Mouse (Mus musculus) midbrain, embryonic 12.5 days (tissue): ENCODE results near the gene Ablim2. TPM values are rescaled to one million over a fixed set of nuclear protein-coding genes. Genes with fewer than 3 reads are reported as not detected.

ENCODE experiments used
- ATAC-seq: fragments of 200-750 bp; cut with Nextera tagmentation; 2 replicates; pipeline ENCODE4 v1.8.0; 2017; ENCODE audit warnings: low read depth, moderate TSS enrichment, moderate library complexity; ENCODE audit not compliant: low FRiP score
- H3K27ac ChIP-seq: fragments of 300-500 bp; sonication (generic); replicated peaks from 2 replicates; pipeline ENCODE4 v1.5.1; 2016; ENCODE audit warnings: mild to moderate bottlenecking
- H3K27me3 ChIP-seq: fragments of 300-500 bp; sonication (generic); 2 replicates; pipeline ENCODE4 v1.6.1; 2016; ENCODE audit warnings: mild to moderate bottlenecking
- H3K36me3 ChIP-seq: fragments of 300-500 bp; sonication (generic); 2 replicates; pipeline ENCODE4 v1.6.1; 2016
- H3K4me1 ChIP-seq: fragments of 300-500 bp; sonication (generic); 2 replicates; pipeline ENCODE4 v1.6.1; 2016
- H3K4me2 ChIP-seq: fragments of 300-500 bp; sonication (generic); replicated peaks from 2 replicates; pipeline ENCODE4 v1.6.1; 2016; ENCODE audit warnings: mild to moderate bottlenecking, moderate library complexity
- H3K4me3 ChIP-seq: fragments of 300-500 bp; sonication (generic); 2 replicates; pipeline ENCODE4 v1.5.1; 2016; ENCODE audit warnings: mild to moderate bottlenecking
- H3K9ac ChIP-seq: fragments of 300-500 bp; sonication (generic); replicated peaks from 2 replicates; pipeline ENCODE4 v1.6.1; 2016; ENCODE audit warnings: mild to moderate bottlenecking, moderate library complexity
- H3K9me3 ChIP-seq: fragments of 300-500 bp; sonication (generic); 2 replicates; pipeline ENCODE4 v1.6.1; 2016; ENCODE audit warnings: mild to moderate bottlenecking
- WGBS: fragments of 180-500 bp; shearing (Covaris S2); methylation state at CpG from one replicate; pipeline ENCODE4 v1.1.7; 2016; 5-methylcytosine and 5-hydroxymethylcytosine counted together
- polyA plus RNA-seq: library from polyadenylated mRNA; unstranded; fragments of >200 nt; fragmentation: Nextera tagmentation; extraction: Ambion mirVana; gene quantifications from 2 replicates; pipeline ENCODE4 v1.2.1, GENCODE M21; 2016

Gene Ablim2
- polyA plus RNA-seq, 1 experiment from 2014 or later = 1.1 TPM

- peaks cover 13% of the 10 kb centered on the region for H3K4me1 ChIP-seq
- no peaks in the 10 kb centered on the region for H3K9me3 ChIP-seq
- H3K4me3 ChIP-seq = peak overlapping the region; percentile 57
- peak; percentile 50; the same call in 1 of the 2 replicates for ATAC-seq
- peak overlapping the region; percentile 65 for H3K9ac ChIP-seq
- no peaks in the 10 kb centered on the region for H3K36me3 ChIP-seq
- 2% methylated on average over 40 of the region's 40 CpGs for WGBS
- peaks cover 75% of the 10 kb centered on the region for H3K27me3 ChIP-seq
- H3K4me2 ChIP-seq = peak overlapping the region; percentile 98
- no peak overlapping the region for H3K27ac ChIP-seq
Observed at GRCm38 (mm10) chr5:35758081-35759053, 687 bp downstream of the Ablim2 start.

- H3K9ac ChIP-seq = no peak overlapping the region
- H3K36me3 ChIP-seq = no peaks in the 10 kb centered on the region
- no peak overlapping the region for H3K4me3 ChIP-seq
- peaks cover 59% of the 10 kb centered on the region for H3K27me3 ChIP-seq
- WGBS = 81% methylated on average over 5 of the region's 5 CpGs
- no peak for ATAC-seq
- H3K4me2 ChIP-seq = no peak overlapping the region
- H3K4me1 ChIP-seq = peaks cover 13% of the 10 kb centered on the region
- no peak overlapping the region for H3K27ac ChIP-seq
- H3K9me3 ChIP-seq = no peaks in the 10 kb centered on the region
Observed at GRCm38 (mm10) chr5:35761323-35761722, 3.6 kb downstream of the Ablim2 start.

- H3K27me3 ChIP-seq = peaks cover 51% of the 10 kb centered on the region
- no peak overlapping the region for H3K4me3 ChIP-seq
- H3K27ac ChIP-seq = no peak overlapping the region
- no peaks in the 10 kb centered on the region for H3K36me3 ChIP-seq
- ATAC-seq = no peak
- no peak overlapping the region for H3K4me2 ChIP-seq
- no peak overlapping the region for H3K9ac ChIP-seq
- H3K4me1 ChIP-seq = peaks cover 9% of the 10 kb centered on the region
- 71% methylated on average over 5 of the region's 5 CpGs for WGBS
- no peaks in the 10 kb centered on the region for H3K9me3 ChIP-seq
Observed at GRCm38 (mm10) chr5:35762388-35762787, 4.7 kb downstream of the Ablim2 start.

- Histone ChIP-seq H3K27me3 (peaks cover 50% of the 10 kb centered on the region), H3K9me3 (no peaks in the 10 kb centered on the region), H3K36me3 (no peaks in the 10 kb centered on the region), H3K4me3 (no peak overlapping the region), H3K9ac (no peak overlapping the region), H3K27ac (no peak overlapping the region), H3K4me2 (no peak overlapping the region), H3K4me1 (peaks cover 8% of the 10 kb centered on the region)
- ATAC-seq = no peak
- WGBS = 79% methylated on average over 10 of the region's 10 CpGs
Observed at GRCm38 (mm10) chr5:35762850-35763249, 5.2 kb downstream of the Ablim2 start.

- no peaks in the 10 kb centered on the region for H3K9me3 ChIP-seq
- 83% methylated on average over 6 of the region's 6 CpGs for WGBS
- H3K27ac ChIP-seq = no peak overlapping the region
- H3K36me3 ChIP-seq = no peaks in the 10 kb centered on the region
- H3K4me2 ChIP-seq = no peak overlapping the region
- ATAC-seq = no peak
- H3K4me1 ChIP-seq = no peaks in the 10 kb centered on the region
- peaks cover 19% of the 10 kb centered on the region for H3K27me3 ChIP-seq
- H3K9ac ChIP-seq = no peak overlapping the region
- H3K4me3 ChIP-seq = no peak overlapping the region
Observed at GRCm38 (mm10) chr5:35765909-35766308, 8.2 kb downstream of the Ablim2 start.

- H3K36me3 ChIP-seq = no peaks in the 10 kb centered on the region
- H3K4me2 ChIP-seq = no peak overlapping the region
- H3K27me3 ChIP-seq = no peaks in the 10 kb centered on the region
- no peaks in the 10 kb centered on the region for H3K4me1 ChIP-seq
- H3K27ac ChIP-seq = no peak overlapping the region
- 64% methylated on average over 3 of the region's 3 CpGs for WGBS
- no peak for ATAC-seq
- H3K9me3 ChIP-seq = no peaks in the 10 kb centered on the region
- no peak overlapping the region for H3K4me3 ChIP-seq
- no peak overlapping the region for H3K9ac ChIP-seq
Observed at GRCm38 (mm10) chr5:35768525-35768924, 10.8 kb downstream of the Ablim2 start.

GRCm38 (mm10) chr5:35768997-35769396 lies 11.3 kb downstream of the Ablim2 start:
- no peak for ATAC-seq
- H3K9me3 ChIP-seq = no peaks in the 10 kb centered on the region

GRCm38 (mm10) chr5:35770246-35770645 lies 12.6 kb downstream of the Ablim2 start:
- Histone ChIP-seq H3K4me3 (no peak overlapping the region), H3K4me1 (0 out of 2 replicates have a peak, but pooled peaks cover 6% of the 10 kb centered on the region), H3K9ac (no peak overlapping the region), H3K27ac (no peak overlapping the region), H3K9me3 (no peaks in the 10 kb centered on the region), H3K4me2 (no peak overlapping the region), H3K27me3 (no peaks in the 10 kb centered on the region), H3K36me3 (no peaks in the 10 kb centered on the region)
- 75% methylated on average over 2 of the region's 2 CpGs for WGBS
- ATAC-seq = no peak

More at GRCm38 (mm10) chr5:35768997-35769396, 11.3 kb downstream of the Ablim2 start:
- WGBS = 88% methylated on average over 7 of the region's 7 CpGs
- Histone ChIP-seq H3K9ac (no peak overlapping the region), H3K4me3 (no peak overlapping the region), H3K27ac (no peak overlapping the region), H3K27me3 (no peaks in the 10 kb centered on the region), H3K4me1 (0 out of 2 replicates have a peak, but pooled peaks cover 2% of the 10 kb centered on the region), H3K4me2 (no peak overlapping the region), H3K36me3 (no peaks in the 10 kb centered on the region)

- no peaks in the 10 kb centered on the region for H3K27me3 ChIP-seq
- WGBS = 81% methylated on average over 14 of the region's 14 CpGs
Observed at GRCm38 (mm10) chr5:35770891-35771663, 13.4 kb downstream of the Ablim2 start.

GRCm38 (mm10) chr5:35773274-35774136 lies 15.8 kb downstream of the Ablim2 start:
- H3K9ac ChIP-seq = no peak overlapping the region
- no peak overlapping the region for H3K4me2 ChIP-seq
- no peaks in the 10 kb centered on the region for H3K9me3 ChIP-seq
- ATAC-seq = no peak
- H3K4me1 ChIP-seq = 0 out of 2 replicates have a peak, but pooled peaks cover 6% of the 10 kb centered on the region
- no peaks in the 10 kb centered on the region for H3K36me3 ChIP-seq
- 85% methylated on average over 13 of the region's 13 CpGs for WGBS
- no peak overlapping the region for H3K27ac ChIP-seq
- H3K27me3 ChIP-seq = no peaks in the 10 kb centered on the region
- H3K4me3 ChIP-seq = no peak overlapping the region

More at GRCm38 (mm10) chr5:35770891-35771663, 13.4 kb downstream of the Ablim2 start:
- no peak overlapping the region for H3K9ac ChIP-seq
- no peaks in the 10 kb centered on the region for H3K9me3 ChIP-seq
- no peak overlapping the region for H3K4me2 ChIP-seq
- no peak overlapping the region for H3K27ac ChIP-seq
- no peak for ATAC-seq
- no peak overlapping the region for H3K4me3 ChIP-seq
- H3K4me1 ChIP-seq = 0 out of 2 replicates have a peak, but pooled peaks cover 6% of the 10 kb centered on the region
- H3K36me3 ChIP-seq = no peaks in the 10 kb centered on the region

- 70% methylated on average over 6 of the region's 6 CpGs for WGBS
Observed at GRCm38 (mm10) chr5:35774137-35774424, 16.4 kb downstream of the Ablim2 start.

More at GRCm38 (mm10) chr5:35774137-35774424, 16.4 kb downstream of the Ablim2 start:
- Histone ChIP-seq H3K27ac (no peak overlapping the region), H3K4me1 (0 out of 2 replicates have a peak, but pooled peaks cover 6% of the 10 kb centered on the region), H3K27me3 (no peaks in the 10 kb centered on the region), H3K9ac (no peak overlapping the region), H3K36me3 (no peaks in the 10 kb centered on the region), H3K4me2 (no peak overlapping the region), H3K4me3 (no peak overlapping the region), H3K9me3 (no peaks in the 10 kb centered on the region)
- ATAC-seq = no peak
